Mouse (Mus musculus) MEL (cell line): ENCODE measurements around the gene Hba-a2. TPM values are rescaled to one million over a fixed set of nuclear protein-coding genes. Genes with fewer than 3 reads are reported as not detected.

Experiments used
- DNase-seq: peaks from one replicate; pipeline ENCODE4 v3.0.0; 2011; ENCODE audit warnings: low read depth, low spot score
- H3K27ac ChIP-seq: 2 replicates; pipeline ENCODE4 v1.5.1; 2012; ENCODE audit warnings: low read depth, mild to moderate bottlenecking, control low read depth, low read length, moderate library complexity; ENCODE audit not compliant: control insufficient read depth
- H3K27me3 ChIP-seq, 2 experiments: fragments of 150-350 bp in 1 of 2; sonication (generic) in 1 of 2; 2 replicates each; pipeline ENCODE4 v1.6.1; 2012; ENCODE audit warnings: low read length in 2 of 2, mild to moderate bottlenecking in 2 of 2, improper control_type of control experiment in 1 of 2, moderate library complexity in 1 of 2; ENCODE audit not compliant: insufficient read depth in 2 of 2, control insufficient read depth in 1 of 2
- H3K36me3 ChIP-seq, 2 experiments: 2 replicates each; pipeline ENCODE4 v1.6.1; 2012 to 2014; ENCODE audit warnings: low read length in 2 of 2, improper control_type of control experiment in 1 of 2, inconsistent platforms in 1 of 2, mild to moderate bottlenecking in 1 of 2; ENCODE audit not compliant: insufficient read depth in 2 of 2, control insufficient read depth in 1 of 2
- H3K4me1 ChIP-seq, 2 experiments: fragments of 150-350 bp in 1 of 2; sonication (generic) in 1 of 2; 2 replicates each; pipeline ENCODE4 v1.6.1; 2012; ENCODE audit warnings: low read length in 2 of 2, improper control_type of control experiment in 1 of 2, mild to moderate bottlenecking in 1 of 2; ENCODE audit not compliant: insufficient read depth in 2 of 2, control insufficient read depth in 1 of 2
- H3K4me3 ChIP-seq, 2 experiments: fragments of 150-350 bp in 1 of 2; sonication (generic) in 1 of 2; 2 replicates each; pipeline ENCODE4 v1.5.1; 2012; ENCODE audit warnings: low read depth in 2 of 2, low read length in 2 of 2, mild to moderate bottlenecking in 2 of 2, moderate library complexity in 2 of 2, control low read depth in 1 of 2, improper control_type of control experiment in 1 of 2; ENCODE audit not compliant: control insufficient read depth in 1 of 2, insufficient read depth in 1 of 2
- H3K79me2 ChIP-seq: 2 replicates; pipeline ENCODE4 v1.6.1; 2012; ENCODE audit warnings: mild to moderate bottlenecking, low read length, moderate library complexity; ENCODE audit not compliant: control insufficient read depth, poor library complexity, insufficient read depth
- H3K9ac ChIP-seq: 2 replicates; pipeline ENCODE4 v1.6.1; 2012; ENCODE audit warnings: low read depth, mild to moderate bottlenecking, control low read depth, low read length, moderate library complexity; ENCODE audit not compliant: control insufficient read depth, poor library complexity, severe bottlenecking
- H3K9me3 ChIP-seq: fragments of 150-350 bp; sonication (generic); replicated peaks from 2 replicates; pipeline ENCODE4 v1.6.1; 2012; ENCODE audit warnings: mild to moderate bottlenecking, low read length, improper control_type of control experiment, moderate library complexity; ENCODE audit not compliant: insufficient read depth
- CHD2 ChIP-seq: IDR thresholded peaks from 2 replicates; pipeline ENCODE4 v1.6.1; 2011; ENCODE audit warnings: low read length, improper control_type of control experiment
- EP300 ChIP-seq, 2 experiments: IDR thresholded peaks; 2 replicates each; pipeline ENCODE4 v1.6.1; 2011; ENCODE audit warnings: improper control_type of control experiment in 2 of 2, low read length in 2 of 2, low read depth in 1 of 2, mild to moderate bottlenecking in 1 of 2
- ETS1 ChIP-seq: IDR thresholded peaks from 2 replicates; pipeline ENCODE4 v1.6.1; 2012; ENCODE audit warnings: low read depth, mild to moderate bottlenecking, inconsistent platforms, low read length, improper control_type of control experiment, moderate library complexity
- MAFK ChIP-seq: IDR thresholded peaks from 2 replicates; pipeline ENCODE4 v1.6.1; 2011; ENCODE audit warnings: low read depth, mild to moderate bottlenecking, low read length, improper control_type of control experiment, borderline replicate concordance
- MAZ ChIP-seq: IDR thresholded peaks from 2 replicates; pipeline ENCODE4 v1.6.1; 2012; ENCODE audit warnings: low read depth, mild to moderate bottlenecking, inconsistent platforms, low read length, improper control_type of control experiment
- MXI1 ChIP-seq: IDR thresholded peaks from 2 replicates; pipeline ENCODE4 v1.6.1; 2011; ENCODE audit warnings: mild to moderate bottlenecking, low read depth, low read length, improper control_type of control experiment
- MYB ChIP-seq: IDR thresholded peaks from 2 replicates; pipeline ENCODE4 v1.6.1; 2011; ENCODE audit warnings: mild to moderate bottlenecking, low read depth, low read length, improper control_type of control experiment
- MYC ChIP-seq: IDR thresholded peaks from 2 replicates; pipeline ENCODE4 v1.6.1; 2011; ENCODE audit warnings: low read depth, mild to moderate bottlenecking, low read length, improper control_type of control experiment, moderate library complexity
- NELFE ChIP-seq: IDR thresholded peaks from 2 replicates; pipeline ENCODE4 v1.6.1; 2011; ENCODE audit warnings: low read depth, low read length, improper control_type of control experiment
- NRF1 ChIP-seq: IDR thresholded peaks from 2 replicates; pipeline ENCODE4 v1.6.1; 2014; ENCODE audit warnings: low read depth, mild to moderate bottlenecking, inconsistent platforms, low read length, improper control_type of control experiment, moderate library complexity; ENCODE audit not compliant: poor library complexity, insufficient read depth, severe bottlenecking
- POLR2A ChIP-seq, 2 experiments: IDR thresholded peaks; 2 replicates each; pipeline ENCODE4 v1.6.1; 2011 to 2012; ENCODE audit warnings: low read length in 2 of 2, mild to moderate bottlenecking in 2 of 2, control low read depth in 1 of 2, improper control_type of control experiment in 1 of 2, low read depth in 1 of 2, moderate library complexity in 1 of 2; ENCODE audit not compliant: control insufficient read depth in 1 of 2, insufficient read depth in 1 of 2, poor library complexity in 1 of 2
- POLR2AphosphoS2 ChIP-seq: IDR thresholded peaks from 2 replicates; pipeline ENCODE4 v1.6.1; 2011; ENCODE audit warnings: low read length, improper control_type of control experiment
- POLR2AphosphoS5 ChIP-seq: IDR thresholded peaks from 2 replicates; pipeline ENCODE4 v1.6.1; 2012; ENCODE audit warnings: low read depth, borderline replicate concordance, mild to moderate bottlenecking, inconsistent platforms, low read length, moderate library complexity, mixed read lengths
- RAD21 ChIP-seq: IDR thresholded peaks from 2 replicates; pipeline ENCODE4 v1.6.1; 2011; ENCODE audit warnings: mild to moderate bottlenecking, low read depth, low read length, improper control_type of control experiment
- RCOR1 ChIP-seq: IDR thresholded peaks from 2 replicates; pipeline ENCODE4 v1.6.1; 2012; ENCODE audit warnings: low read depth, mild to moderate bottlenecking, inconsistent platforms, low read length, improper control_type of control experiment
- SMC3 ChIP-seq: IDR thresholded peaks from 2 replicates; pipeline ENCODE4 v1.6.1; 2011; ENCODE audit warnings: low read depth, low read length, improper control_type of control experiment
- TAL1 ChIP-seq: IDR thresholded peaks from 2 replicates; pipeline ENCODE4 v1.6.1; 2012; ENCODE audit warnings: mild to moderate bottlenecking, inconsistent platforms, low read length, moderate library complexity, mixed read lengths
- UBTF ChIP-seq: IDR thresholded peaks from 2 replicates; pipeline ENCODE4 v1.6.1; 2012; ENCODE audit warnings: low read depth, mild to moderate bottlenecking, inconsistent platforms, low read length, improper control_type of control experiment, moderate library complexity, borderline replicate concordance; ENCODE audit not compliant: insufficient read depth
- USF1 ChIP-seq: IDR thresholded peaks from 2 replicates; pipeline ENCODE4 v1.6.1; 2014; ENCODE audit warnings: low read depth, mild to moderate bottlenecking, inconsistent platforms, low read length, improper control_type of control experiment, moderate library complexity
- USF2 ChIP-seq, 2 experiments: IDR thresholded peaks; 2 replicates each; pipeline ENCODE4 v1.6.1; 2011 to 2012; ENCODE audit warnings: improper control_type of control experiment in 2 of 2, low read length in 2 of 2, borderline replicate concordance in 1 of 2, inconsistent platforms in 1 of 2, low read depth in 1 of 2, mild to moderate bottlenecking in 1 of 2; ENCODE audit not compliant: insufficient read depth in 1 of 2
- ZKSCAN1 ChIP-seq: IDR thresholded peaks from 2 replicates; pipeline ENCODE4 v1.6.1; 2012; ENCODE audit warnings: low read depth, mild to moderate bottlenecking, inconsistent platforms, low read length, improper control_type of control experiment, moderate library complexity
- ZMIZ1 ChIP-seq: IDR thresholded peaks from 2 replicates; pipeline ENCODE4 v1.6.1; 2012; ENCODE audit warnings: low read depth, mild to moderate bottlenecking, inconsistent platforms, low read length, improper control_type of control experiment, moderate library complexity
- polyA plus RNA-seq, 2 experiments: library from polyadenylated mRNA; stranded (reverse) in 1 of 2; unstranded in 1 of 2; fragments of >175 nt in 1 of 2; fragments of >200 nt in 1 of 2; gene quantifications; 2 replicates each; pipeline versions ENCODE4 v1.2.1 to v1.2.4; 2012; ENCODE audit warnings: low replicate concordance in 2 of 2, low read depth in 1 of 2; ENCODE audit not compliant: insufficient read length in 2 of 2, insufficient read depth in 1 of 2, missing spikeins in 1 of 2
- total RNA-seq: library from RNA; depleted of rRNA; stranded (reverse); fragments of 300-350 nt; gene quantifications from 2 replicates; pipeline ENCODE4 v1.2.3, GENCODE M21; 2012

Hba-a2 gene
- total and polyA plus RNA-seq, 3 experiments: 202 to 432 (median 313) TPM

DNA sequence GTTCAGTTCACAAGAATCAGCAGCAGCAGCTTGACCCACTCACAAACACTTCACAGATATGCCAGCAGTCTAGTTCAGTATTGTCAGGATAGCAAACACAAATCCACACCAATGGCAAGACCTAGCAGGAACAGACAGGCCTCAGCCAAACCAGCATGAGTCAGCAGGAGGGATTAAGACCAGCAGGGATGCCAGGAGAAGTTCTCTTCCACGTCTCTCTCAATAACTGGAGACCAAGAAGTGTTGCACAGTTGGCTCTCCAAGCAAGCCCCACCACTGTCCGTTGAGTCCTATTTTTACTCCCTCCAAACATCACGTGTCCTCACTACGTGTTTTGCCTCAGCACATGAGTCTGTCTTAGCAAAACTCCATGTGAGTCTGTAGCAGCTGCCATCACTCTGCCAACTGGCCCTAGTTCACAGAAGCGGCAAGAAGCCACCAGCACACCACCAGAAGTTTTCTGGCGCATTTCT lies 40.2 kb downstream of the Hba-a2 start:
- Histone ChIP-seq H3K27ac (no peak overlapping the region), H3K4me3 (no peak overlapping the region), H3K36me3 (no peaks in the 10 kb centered on the region), H3K79me2 (no peaks in the 10 kb centered on the region), H3K9me3 (no peaks in the 10 kb centered on the region), H3K9ac (no peak overlapping the region), H3K27me3 (peaks cover 6 to 15% of the 10 kb centered on the region in 2 experiments), H3K4me1 (peaks cover 0 to 4% of the 10 kb centered on the region in 2 experiments; a peak in 1 of 4 replicates)
- TF ChIP-seq NELFE: no peak
- TF ChIP-seq RCOR1: no peak
- TF ChIP-seq ETS1: no peak
- no peak for TF ChIP-seq SMC3
- TF ChIP-seq USF1: no peak
- no peak for TF ChIP-seq CHD2
- no peak for TF ChIP-seq ZMIZ1
- no peak for TF ChIP-seq MAFK
- TF ChIP-seq MYB: no peak
- TF ChIP-seq USF2 (IDR thresholded peaks at IDR 0.05; ENCODE audit: borderline replicate concordance in 1 of 2, insufficient read depth in 1 of 2, low read depth in 1 of 2, low read length in 2 of 2): no peak
- TF ChIP-seq MXI1: no peak
- TF ChIP-seq MYC: no peak
- no peak for TF ChIP-seq POLR2A (IDR thresholded peaks at IDR 0.05; ENCODE audit: control insufficient read depth in 1 of 2, insufficient read depth in 1 of 2, low read depth in 1 of 2, low read length in 2 of 2, poor library complexity in 1 of 2)
- TF ChIP-seq RAD21: no peak
- no peak for TF ChIP-seq ZKSCAN1
- TF ChIP-seq NRF1: no peak
- no peak for DNase-seq

DNA sequence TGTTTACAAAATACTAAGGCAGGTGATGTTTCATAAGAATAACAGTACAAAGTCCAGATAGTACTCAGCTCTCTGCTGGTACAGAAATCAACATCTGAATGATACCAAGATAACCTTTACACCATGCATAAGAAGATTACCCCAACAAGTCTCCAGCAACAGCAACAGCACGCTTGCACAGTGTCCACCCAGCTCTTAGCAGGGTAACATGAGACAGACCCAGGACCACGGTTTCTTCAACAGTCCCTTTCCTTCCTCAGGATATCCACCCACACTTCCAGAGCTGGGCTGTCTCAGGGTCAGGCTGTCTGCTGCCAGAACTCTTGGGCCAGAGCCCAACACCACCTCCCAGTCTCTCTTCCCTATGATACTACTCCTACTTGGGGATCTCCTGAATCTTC lies 42.8 kb downstream of the Hba-a2 start:
- TF ChIP-seq TAL1 (no peak), UBTF (no peak), USF1 (no peak), MAFK (no peak), ZKSCAN1 (no peak), MAZ (no peak), ETS1 (no peak), POLR2AphosphoS5 (no peak), POLR2AphosphoS2 (no peak), EP300 (IDR thresholded peaks at IDR 0.05; ENCODE audit: low read depth in 1 of 2, low read length in 2 of 2) (no peak)
- no peak overlapping the region for H3K4me3 ChIP-seq
- H3K9ac ChIP-seq: no peak overlapping the region
- H3K27ac ChIP-seq: no peak overlapping the region
- no peaks in the 10 kb centered on the region for H3K79me2 ChIP-seq
- peaks cover under 1 to 2% of the 10 kb centered on the region in 2 experiments; a peak in 3 of 4 replicates for H3K27me3 ChIP-seq
- H3K36me3 ChIP-seq: no peaks in the 10 kb centered on the region
- H3K4me1 ChIP-seq: peaks cover 0 to 4% of the 10 kb centered on the region in 2 experiments; a peak in 1 of 4 replicates
- H3K9me3 ChIP-seq: no peaks in the 10 kb centered on the region
- DNase-seq: no peak
